Mouse (Mus musculus) cerebellum, adult 2 months (tissue): ENCODE measurements around the gene Tuba3a.

ENCODE experiments used
- CTCF ChIP-seq: fragments of 200-500 bp; IDR thresholded peaks from 2 replicates; pipeline ENCODE4 v1.5.1; 2011; ENCODE audit warnings: low read depth, mild to moderate bottlenecking, control low read depth, low read length, moderate library complexity, borderline replicate concordance; ENCODE audit not compliant: insufficient read depth
- POLR2A ChIP-seq: fragments of 200-500 bp; IDR thresholded peaks from 2 replicates; pipeline ENCODE4 v1.6.1; 2011; ENCODE audit warnings: low read length, control low read depth, borderline replicate concordance; ENCODE audit not compliant: insufficient read depth

- TF ChIP-seq CTCF = no peak
- no peak for TF ChIP-seq POLR2A
Measured at GRCm38 (mm10) chr6:125330626-125331326, 44.9 kb upstream of the Tuba3a start.
